Mouse (Mus musculus) ovary, postnatal 10 days (tissue): ENCODE data around the gene Igfbp3.
A peak's percentile ranks its signal among the peaks of the same experiment; 100 is the strongest.

Source experiments
- DNase-seq: peaks from one replicate; pipeline ENCODE4 v3.0.0; 2022; ENCODE audit warnings: low spot score

Igfbp3 gene

DNA sequence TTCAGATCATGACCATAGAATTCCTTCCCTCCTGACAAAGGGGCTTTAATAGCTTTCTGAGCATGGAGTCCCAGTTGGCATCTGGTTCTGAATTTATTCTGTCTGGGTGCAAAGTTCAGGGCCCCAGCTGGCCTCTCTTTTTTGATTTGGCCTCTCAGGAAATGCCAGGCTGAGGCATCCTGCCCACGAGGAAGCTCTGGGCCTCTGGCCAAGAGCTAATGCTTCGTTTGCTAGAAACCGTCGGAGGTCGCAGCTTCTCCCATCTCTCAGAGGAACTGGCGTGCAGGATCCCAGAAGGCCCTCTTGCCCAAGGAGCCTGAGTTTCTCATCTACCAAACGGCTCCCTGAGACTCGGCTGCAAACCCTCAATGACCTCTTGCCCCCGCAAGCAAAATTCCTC, 2.5 kb downstream of the Igfbp3 start:
- DNase-seq: no peak

DNA sequence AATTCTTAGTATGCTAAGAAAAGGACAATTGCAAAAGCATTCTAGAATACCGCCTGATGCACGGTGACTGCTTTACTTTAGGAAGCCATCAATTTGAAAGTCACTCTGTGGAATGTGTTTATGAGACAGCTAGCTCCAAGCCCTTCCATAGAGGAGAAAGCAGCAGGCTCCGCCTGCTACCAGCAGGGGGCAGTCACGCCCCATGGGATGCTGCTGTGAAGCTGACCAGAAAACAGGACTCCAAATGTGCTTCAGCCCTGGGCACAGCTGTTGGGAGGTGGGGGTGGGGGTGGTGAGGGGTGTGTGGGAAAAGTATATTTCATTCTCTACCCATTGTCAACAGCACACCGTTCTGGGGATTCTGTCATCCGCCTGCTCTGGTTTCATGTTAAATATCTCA, 3.4 kb downstream of the Igfbp3 start:
- DNase-seq: peak; percentile 46

DNA sequence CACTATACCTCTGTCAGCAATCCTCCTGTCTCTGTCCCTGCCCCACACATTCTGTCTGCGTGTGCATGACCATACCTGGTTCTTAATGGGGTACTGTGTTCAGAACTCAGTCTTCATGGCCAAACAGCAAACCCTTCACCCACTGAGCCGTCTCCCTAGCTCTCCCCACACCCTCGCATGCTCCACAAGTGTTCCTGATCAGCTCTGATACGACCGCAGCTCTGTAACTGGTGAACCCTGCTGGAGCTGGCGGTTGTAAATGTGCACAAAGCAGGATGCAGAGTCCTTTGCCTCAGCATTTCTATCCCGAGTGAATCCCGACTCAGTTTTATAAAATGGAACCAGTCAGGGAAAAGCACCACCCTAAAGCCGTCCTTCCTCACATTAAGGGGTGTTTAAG, 9.9 kb downstream of the Igfbp3 start:
- no peak for DNase-seq

DNA sequence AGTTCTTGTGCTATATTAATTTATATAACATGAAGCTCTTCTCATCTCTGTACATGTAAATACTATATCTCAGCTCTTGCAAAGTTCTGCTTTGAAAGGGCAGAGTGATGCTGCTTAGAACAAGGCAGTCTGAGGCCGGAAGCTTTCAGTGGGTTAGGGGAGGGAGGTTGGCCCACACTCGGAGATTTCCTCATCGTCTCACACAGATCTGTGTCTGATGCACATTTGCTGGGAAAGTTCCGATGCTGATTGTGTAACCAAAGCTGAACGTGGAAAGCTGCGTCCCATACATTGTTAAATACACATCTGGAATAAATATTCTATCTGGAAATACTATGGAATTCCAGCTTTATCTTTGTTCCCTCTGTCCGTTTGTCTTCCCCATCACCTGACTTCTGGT, 11.5 kb downstream of the Igfbp3 start:
- DNase-seq: no peak

DNA sequence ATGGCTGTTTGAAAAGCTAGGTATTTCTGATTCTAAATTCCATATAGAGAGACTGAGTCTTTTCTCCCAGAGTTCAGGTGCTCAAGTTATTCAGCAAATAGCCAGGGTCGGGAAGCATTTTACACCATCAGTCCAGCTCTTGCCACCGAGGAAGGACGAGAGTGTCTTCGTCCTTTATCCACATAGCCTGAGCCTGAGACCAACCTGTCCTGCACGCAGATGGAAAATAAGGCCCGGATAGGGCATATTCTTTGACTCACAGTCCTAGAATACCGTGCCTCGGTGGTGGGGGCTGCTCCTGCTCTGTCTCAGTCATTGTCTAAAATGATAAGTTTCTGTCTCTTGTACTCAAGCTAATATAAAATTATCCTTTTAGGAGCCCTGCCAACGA, 13.3 kb downstream of the Igfbp3 start:
- DNase-seq: no peak

DNA sequence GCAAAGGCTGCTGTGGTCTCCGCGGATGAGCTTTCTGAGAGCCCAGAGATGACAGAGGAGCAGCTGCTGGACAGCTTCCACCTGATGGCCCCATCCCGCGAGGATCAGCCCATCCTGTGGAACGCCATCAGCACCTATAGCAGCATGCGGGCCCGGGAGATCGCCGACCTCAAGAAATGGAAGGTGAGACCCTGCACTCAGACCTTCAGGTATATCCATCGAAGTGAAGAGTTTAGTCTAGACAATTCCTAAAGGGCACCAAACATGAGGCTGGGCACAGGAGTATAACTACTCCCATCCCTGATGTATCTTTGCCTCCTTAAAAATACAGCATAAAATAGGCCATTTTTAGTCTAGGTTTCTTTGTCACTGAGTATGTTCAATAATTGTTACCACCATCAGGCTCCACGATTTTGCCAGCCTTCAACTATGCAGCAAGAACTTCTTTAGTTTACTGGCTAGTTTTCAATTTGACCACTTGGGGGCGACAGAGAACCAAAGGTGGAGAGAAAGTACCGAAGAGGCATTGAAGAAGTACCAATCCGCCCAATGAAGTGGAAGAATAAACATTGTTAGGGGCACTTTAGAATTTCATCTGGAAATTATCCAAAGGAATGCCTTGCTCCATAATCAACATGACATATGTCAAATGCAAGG, 13.9 kb downstream of the Igfbp3 start:
- no peak for DNase-seq

DNA sequence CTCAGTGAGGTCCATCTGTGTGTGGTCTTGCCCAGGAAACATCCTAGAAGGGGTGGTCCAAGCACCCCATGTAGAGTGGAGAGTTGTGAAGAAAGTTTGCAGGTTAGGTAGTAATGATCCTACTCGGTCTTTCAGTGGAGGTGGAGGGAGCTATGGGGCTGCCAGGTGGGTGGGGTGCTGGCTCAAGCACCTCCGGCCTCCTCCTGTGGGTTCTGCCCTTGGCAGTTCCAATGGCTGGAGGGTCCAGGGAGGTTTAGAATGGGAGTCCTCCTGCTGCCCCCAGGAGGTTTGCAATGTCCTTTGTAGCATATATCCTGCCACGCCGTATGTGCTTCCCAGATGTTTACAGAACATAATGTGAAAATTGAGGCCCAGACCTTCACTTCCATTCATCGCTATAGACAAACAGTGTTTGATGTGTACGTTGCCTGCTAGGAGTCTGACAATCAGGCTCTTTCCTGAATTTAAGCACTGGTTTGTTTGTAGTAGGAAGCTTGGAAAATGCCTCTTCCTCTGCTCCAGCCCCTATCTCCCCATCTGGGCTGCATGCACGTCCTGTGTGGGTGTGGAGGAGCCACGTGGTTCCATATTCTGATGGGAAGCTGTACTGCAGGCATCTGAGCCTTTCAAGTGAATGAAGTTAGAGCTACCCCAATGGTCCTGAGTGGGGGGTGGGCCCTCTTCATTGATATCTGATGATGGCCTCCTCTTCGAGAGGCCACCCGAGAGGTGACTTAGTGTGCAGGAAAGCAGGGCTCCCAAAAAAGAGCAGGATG, 15.1 kb downstream of the Igfbp3 start:
- no peak for DNase-seq

DNA sequence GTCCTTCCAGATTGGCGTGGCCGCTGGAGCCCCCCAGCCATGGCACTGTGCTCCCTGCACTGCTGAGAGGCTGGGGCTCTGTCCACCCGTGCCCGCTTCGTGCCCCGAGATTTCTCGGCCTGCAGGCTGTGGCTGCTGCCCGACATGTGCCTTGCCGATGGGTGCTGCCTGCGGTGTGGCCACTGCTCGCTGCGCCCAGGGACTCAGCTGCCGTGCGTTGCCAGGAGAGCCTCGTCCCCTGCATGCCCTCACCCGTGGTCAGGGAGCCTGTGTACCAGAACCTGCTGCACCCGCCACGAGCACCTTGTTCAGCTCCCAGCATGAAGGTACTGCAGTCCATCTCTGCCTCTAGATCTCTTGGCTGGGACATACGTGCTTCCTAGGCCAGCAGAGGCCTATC, 15.7 kb downstream of the Igfbp3 start:
- no peak for DNase-seq

DNA sequence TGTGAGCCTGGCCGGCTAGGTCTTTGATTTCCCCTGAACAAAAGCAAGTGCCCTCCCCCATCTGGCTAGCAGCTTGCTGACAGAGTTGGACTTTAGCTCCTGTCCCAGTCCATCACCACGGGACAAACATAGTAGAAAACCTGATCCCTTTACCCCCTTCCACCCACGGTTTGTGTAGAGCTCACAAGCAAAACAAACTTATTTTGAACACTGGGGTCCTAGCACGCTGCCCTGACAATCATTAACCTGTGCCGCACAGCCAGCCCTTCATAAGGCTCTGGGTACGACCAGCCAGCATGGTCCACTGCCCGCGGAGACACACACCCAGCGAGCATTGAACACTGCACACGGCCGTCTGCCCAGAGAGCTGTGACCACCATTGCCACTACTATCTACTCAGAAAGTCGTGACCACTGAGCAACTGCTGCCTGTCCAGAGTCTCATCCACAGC, 16.2 kb downstream of the Igfbp3 start, which contains the start of gene Igfbp1:
Gene Igfbp1 (plus strand): TSS at position 292 of the 451 bp plus-strand sequence.
- DNase-seq: no peak

DNA sequence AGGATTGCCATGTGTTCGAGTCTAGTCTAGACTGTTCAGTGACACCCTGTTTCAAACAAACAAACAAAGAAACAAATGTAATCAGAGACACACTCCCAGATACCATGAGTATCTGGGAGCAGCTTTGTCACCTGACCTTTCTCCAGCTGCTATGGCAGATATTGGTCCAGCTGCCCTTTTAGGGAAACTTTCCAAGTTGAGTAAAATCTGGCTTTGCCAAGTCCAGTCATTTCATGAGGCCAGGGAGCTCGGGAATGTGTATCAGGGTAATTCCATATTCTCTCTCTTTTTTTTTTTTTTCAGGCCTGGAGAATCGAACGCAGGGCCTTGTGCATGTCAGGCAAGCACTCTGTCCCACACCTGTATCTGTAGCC, 18.4 kb downstream of the Igfbp3 start:
- DNase-seq: no peak

DNA sequence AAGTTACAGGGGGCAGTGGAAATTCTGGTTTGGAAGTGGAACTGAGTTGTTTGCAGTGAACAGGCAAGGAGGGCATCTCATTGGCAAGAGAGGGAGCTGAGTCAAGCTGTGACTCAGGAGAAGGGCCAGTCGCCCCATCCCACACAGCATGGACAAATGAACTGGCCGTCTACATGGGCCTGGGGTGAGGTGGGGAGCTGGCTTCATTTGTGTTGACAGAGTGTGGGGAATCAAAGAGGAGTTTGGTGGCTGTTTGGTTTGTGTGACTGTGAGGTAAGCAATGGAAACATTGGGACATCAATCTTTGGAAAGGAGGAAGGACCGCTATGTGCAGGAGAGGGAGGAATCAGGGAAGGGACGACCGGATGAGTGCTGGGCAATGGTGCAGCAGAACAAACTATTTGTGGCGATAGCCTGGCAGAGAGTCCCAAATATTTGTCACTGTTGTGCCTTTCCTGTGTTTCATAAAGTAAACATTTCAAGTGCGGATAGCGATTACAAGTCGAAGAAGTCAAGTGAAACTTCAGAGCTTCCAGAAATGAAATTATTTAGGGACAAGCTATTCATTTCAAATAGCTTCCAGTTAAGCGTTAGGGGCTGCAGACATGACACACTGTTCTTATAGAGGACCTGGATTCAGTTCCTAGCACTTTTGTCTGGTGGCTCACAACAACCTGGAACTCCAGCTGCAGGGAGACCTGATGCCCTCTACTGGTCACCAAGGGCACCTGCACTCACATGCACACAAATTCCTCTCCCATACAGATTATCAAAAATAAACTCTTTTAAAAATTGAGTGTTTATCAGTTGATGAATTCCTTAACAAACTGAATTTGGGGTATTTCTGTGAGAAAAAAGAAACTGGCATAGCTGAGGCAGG, 19.1 kb downstream of the Igfbp3 start:
- DNase-seq: no peak

DNA sequence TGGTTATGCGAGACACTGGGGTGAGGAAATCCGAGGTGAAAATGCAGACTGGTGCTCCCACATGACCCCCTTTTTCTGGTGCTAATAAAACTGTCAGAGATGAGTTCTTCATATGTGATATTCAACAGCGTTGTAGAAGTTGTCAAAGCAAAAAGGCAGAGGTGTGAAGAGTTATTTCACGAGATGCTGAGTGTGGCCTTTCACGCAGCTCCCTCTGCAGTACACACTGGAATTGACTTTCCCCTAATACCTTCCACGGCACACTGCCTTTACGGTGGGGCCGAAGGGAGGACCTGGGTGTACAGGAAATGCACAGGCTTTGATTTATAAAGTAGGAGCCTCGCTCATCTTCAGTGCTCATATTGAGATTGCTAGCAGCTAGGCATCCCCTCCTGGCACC, 20.6 kb downstream of the Igfbp3 start:
- no peak for DNase-seq

DNA sequence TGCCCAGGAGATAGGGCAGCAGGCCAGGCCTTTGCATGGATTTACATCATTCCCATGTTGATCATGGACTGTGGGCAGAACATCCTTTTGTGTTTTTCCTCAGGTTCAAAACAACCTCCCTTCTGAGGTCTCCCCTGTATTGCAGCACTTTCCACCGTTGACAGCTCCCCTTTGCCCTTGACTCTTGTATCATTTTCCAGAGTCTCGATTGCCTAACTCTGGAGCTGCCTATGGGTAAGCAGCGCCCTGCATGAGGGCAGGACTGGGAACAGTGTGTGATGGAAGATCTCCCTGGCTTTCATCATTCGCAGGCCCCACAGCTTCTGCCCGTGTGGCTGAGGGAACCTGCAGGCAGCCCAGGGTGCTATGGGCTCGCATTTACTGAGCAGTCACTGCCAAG, 21.0 kb downstream of the Igfbp3 start:
- DNase-seq: no peak

DNA sequence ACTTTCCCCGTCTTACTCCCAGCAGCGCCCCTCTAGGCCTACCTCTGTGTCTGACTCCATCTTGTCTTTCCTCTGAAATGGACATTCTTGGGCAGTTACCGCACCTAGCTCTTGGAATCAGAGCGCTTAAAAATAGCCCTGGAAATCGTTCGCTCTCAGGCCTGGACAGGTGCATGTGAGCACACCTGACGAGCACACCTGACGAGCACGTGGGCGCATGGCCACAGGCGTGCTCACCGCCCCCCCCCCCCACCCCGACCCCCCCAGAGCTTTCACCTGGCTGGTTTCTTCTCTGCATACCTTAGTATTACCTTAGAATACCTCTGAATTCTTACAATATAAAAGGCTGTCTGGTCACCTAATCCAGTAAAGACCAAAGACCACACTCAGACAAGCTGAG, 25.3 kb downstream of the Igfbp3 start, which contains the start of gene Gm11985:
Gene Gm11985 (minus strand): TSS at position 101 of the 400 bp plus-strand sequence.
- no peak for DNase-seq

DNA sequence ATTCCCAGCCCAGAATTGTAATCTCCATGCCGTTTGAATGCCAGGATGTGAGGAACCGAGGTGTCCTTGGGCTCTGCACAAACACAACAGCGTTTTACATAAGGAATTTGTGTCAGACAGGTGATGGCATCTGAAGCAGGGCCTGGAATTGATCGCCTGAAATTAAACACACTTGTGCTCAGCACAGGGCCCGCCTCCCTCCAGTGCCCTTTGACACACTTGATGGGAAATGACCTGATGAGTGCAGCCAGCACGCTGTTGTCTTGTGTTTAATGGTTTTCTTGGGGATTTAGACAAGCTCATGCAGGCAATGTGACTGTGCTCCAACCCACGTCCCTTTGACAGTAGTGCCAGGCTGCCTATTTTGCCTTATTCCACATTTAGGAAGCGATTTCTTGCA, 26.3 kb downstream of the Igfbp3 start:
- DNase-seq: no peak

DNA sequence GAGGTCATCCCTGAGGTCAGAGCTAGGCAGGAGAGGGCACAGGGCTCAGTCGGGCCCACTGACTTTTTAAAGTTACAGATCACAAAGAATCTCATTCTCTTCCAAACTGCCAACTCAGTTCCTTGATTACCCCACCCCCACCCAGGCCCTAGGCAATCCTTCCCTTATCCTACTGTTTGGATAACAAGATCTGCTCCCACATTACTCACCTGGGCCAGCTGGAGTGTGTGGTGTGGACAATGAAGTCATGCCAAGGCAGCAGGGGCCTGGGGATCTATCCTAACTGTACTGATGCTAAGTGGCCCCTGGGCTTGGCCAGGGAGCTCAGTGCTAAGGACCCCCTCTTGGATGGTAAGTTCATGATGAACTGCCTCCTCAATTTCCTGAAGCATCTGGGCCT, 29.3 kb downstream of the Igfbp3 start:
- DNase-seq: no peak

DNA sequence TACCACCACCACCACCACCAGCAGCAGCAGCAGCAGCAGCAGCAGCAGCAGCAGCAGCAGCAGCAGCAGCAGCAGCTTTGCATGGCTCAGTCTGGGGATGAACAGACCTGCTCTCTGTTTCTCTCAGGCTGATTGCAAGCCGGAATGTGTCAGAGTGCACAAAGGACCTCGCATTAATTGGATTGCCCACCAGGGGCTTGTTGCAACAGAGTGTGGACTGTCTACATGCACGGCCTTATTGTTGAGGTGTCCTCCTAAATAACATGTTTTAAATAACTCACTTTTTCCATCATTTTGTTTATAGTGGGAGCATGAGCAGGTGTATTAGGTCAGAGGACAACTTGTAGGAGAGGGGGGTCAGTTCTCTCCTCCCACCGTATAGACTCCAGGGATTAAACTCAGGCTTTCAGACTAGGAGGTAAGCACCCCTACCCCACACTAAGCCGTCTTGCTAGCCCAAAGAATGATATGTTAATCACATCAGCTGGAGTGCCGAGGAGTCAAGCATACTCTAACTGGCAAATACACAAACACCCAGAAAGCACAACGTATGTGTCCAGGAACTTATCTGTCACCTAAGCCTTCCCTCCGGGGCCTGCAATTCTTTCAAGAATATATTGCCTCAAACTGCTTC, 31.2 kb downstream of the Igfbp3 start:
- DNase-seq: no peak

DNA sequence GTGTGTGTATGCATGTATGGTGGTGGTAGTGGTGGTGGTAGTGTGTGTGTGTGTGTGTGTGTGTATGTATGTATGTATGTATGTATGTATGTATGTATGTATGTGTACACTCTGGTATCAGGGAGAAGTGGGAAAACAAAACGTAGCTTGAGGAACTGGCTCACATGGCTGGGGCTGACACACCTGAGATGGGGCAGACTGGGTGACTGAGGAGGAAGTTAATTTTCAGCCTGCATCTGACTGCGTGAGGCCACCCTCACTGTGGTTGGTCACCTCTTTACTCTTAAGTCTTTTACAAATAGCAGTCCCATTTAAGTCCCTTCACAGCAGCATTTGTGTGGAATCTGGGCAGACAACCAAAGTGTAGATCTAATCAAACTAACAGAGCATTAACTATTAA, 34.4 kb downstream of the Igfbp3 start:
- DNase-seq: no peak

DNA sequence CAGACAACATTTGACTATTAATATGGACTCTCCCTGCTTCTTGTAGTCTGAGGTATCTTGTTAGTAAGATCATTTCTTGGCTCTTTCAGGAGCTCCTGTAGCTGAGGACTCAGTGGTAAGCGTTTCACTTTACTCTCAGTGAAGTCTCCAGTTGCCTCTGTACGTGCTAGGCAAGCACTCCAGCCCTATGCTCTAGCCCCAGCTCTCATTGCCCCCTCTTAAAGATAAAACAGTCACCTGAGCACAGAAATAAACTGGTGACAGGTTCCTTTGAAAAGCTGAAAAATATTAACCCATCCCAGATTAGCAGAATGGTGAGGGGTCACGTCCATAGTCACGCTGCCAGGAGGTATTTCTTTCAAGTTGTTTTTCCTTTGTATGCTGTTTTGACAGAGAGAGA, 35.0 kb downstream of the Igfbp3 start:
- DNase-seq: no peak

DNA sequence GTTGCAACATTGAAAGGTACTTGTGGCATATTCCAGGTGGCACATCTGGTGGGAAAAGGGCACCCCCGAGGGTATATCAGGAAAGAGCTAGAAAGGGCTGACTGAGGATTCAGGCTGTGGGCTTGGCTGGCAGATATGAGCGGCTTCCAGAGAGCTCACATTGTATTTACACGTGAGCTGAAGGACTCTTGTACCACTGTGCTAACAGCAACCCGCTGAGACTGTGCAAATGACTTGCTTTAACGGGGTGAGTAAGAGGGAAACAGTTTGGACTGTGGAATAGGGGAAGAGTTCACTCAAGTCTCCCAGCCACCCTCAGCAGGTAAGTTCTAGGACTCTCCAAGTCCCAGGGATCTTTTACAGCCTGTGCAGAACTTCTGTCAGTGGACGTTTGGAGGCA, 40.1 kb downstream of the Igfbp3 start:
- DNase-seq: no peak

DNA sequence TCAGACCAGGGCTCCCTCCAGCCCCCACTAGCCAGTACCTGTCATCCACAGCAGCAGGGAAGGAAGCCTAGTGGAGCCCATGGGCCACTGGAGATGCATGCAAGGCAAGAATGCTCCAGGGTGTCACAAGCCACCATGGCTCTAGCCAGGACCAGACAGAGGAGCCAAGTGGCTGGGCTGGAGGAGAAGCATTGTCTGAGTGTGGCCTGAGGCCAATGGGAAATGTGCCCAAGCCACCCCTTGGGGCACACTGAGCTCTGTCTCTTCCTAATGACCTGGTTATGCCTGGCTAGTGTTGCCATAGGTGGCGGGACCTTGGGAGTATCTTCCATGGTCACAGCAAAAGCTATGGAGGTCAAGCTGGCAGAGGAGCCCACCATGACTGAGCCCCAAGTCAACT, 44.1 kb downstream of the Igfbp3 start:
- no peak for DNase-seq

DNA sequence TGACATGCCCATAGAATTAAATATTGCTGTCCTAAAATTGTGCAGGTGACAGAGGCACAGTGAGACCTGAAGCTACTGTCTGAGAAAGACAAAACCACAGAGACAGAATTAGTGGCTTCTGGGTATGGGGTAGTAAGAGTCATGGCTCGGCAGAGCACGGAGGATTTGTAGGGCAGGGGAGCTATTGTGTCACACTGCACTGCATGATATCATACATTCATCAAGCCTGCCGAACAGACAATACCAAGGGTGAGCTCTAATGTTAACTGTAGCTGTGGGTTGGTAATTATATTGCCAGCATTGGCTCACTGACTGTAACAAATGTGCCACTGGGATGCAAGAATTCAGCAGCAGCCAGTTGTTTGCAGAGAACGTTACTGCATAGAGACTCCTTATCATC, 49.3 kb downstream of the Igfbp3 start:
- no peak for DNase-seq
